Mouse (Mus musculus) heart, postnatal 0 days (tissue): ENCODE results near the gene Hist1h4f.
"Not testable (repeated sequence)": the region's sequence is repeated elsewhere in the genome, so short reads cannot be mapped to it uniquely, and the experiment has no call there.

Source experiments
- CTCF ChIP-seq: IDR thresholded peaks from 2 replicates; pipeline ENCODE4 v1.5.1; 2016; ENCODE audit warnings: antibody characterized with exemption, control low read depth, low read depth
- EP300 ChIP-seq: IDR thresholded peaks from 2 replicates; pipeline ENCODE4 v1.6.1; 2016; ENCODE audit warnings: antibody characterized with exemption, low read depth

DNA sequence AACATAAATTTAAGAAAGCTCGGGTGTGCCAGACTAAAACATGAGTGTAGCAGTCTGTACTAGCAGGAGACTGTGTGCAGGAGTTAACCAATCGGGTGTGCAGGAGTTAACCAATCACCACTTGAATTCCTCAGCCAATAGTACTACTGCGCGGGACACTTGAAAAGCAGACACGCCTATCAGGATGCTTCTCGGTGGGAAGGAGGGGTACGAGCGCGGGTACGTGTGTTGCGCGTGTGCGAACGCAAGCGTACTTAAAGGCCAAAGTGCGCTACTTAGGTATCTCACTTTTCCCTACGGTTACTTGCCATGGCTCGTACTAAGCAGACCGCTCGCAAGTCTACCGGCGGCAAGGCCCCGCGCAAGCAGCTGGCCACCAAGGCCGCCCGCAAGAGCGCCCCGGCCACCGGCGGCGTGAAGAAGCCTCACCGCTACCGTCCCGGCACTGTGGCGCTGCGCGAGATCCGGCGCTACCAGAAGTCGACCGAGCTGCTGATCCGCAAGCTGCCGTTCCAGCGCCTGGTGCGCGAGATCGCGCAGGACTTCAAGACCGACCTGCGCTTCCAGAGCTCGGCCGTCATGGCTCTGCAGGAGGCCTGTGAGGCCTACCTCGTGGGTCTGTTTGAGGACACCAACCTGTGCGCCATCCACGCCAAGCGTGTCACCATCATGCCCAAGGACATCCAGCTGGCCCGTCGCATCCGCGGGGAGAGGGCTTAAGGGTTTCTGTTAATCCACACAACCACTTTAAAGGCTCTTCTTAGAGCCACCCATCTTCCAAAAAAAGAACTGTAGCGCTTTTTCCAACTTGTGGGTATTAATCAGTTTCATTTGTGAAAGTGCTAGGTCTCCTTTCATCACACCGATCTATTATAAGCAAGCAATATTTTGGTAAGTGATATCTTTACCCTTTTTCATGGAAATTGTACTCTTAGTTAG is 16.0 kb downstream of the Hist1h4f start, which contains the start of gene Hist1h3g:
- TF ChIP-seq CTCF = not testable (repeated sequence)
- TF ChIP-seq EP300 = peak; percentile 43; the same call in 1 of the 2 replicates
